Mouse (Mus musculus) stomach, embryonic 16.5 days (tissue): ENCODE results near the gene Tex48. TPM values are rescaled to one million over a fixed set of nuclear protein-coding genes. Genes with fewer than 3 reads are reported as not detected.

ENCODE experiments used
- ATAC-seq: fragments of 200-750 bp; cut with Nextera tagmentation; 2 replicates; pipeline ENCODE4 v1.8.0; 2017; ENCODE audit warnings: moderate number of reproducible peaks, moderate TSS enrichment; ENCODE audit not compliant: insufficient read depth, low FRiP score
- H3K27ac ChIP-seq: fragments of 300-500 bp; sonication (generic); 2 replicates; pipeline ENCODE4 v1.5.1; 2014; ENCODE audit warnings: low read length
- H3K27me3 ChIP-seq: fragments of 300-500 bp; sonication (generic); 2 replicates; pipeline ENCODE4 v1.6.1; 2014; ENCODE audit warnings: low read length, control low read depth, mixed read lengths; ENCODE audit not compliant: control insufficient read depth, insufficient read depth
- H3K36me3 ChIP-seq: fragments of 300-500 bp; sonication (generic); 2 replicates; pipeline ENCODE4 v1.6.1; 2014; ENCODE audit warnings: low read length; ENCODE audit not compliant: control insufficient read depth, insufficient read depth
- H3K4me1 ChIP-seq: fragments of 300-500 bp; sonication (generic); 2 replicates; pipeline ENCODE4 v1.6.1; 2014; ENCODE audit warnings: low read length, control low read depth, mixed read lengths; ENCODE audit not compliant: control insufficient read depth, insufficient read depth
- H3K4me2 ChIP-seq: fragments of 300-500 bp; sonication (generic); 2 replicates; pipeline ENCODE4 v1.6.1; 2014; ENCODE audit warnings: low read depth, low read length, mixed read lengths
- H3K4me3 ChIP-seq: fragments of 300-500 bp; sonication (generic); replicated peaks from 2 replicates; pipeline ENCODE4 v1.5.1; 2014; ENCODE audit warnings: mild to moderate bottlenecking, low read length
- H3K9ac ChIP-seq: fragments of 300-500 bp; sonication (generic); 2 replicates; pipeline ENCODE4 v1.6.1; 2014; ENCODE audit warnings: low read length
- H3K9me3 ChIP-seq: fragments of 300-500 bp; sonication (generic); replicated peaks from 2 replicates; pipeline ENCODE4 v1.6.1; 2016; ENCODE audit warnings: low read length, control low read depth; ENCODE audit not compliant: control insufficient read depth
- WGBS: fragments of 180-500 bp; shearing (Covaris S2); extraction: QIAGEN DNeasy Blood & Tissue Kit; methylation state at CpG from one replicate; pipeline ENCODE4 v1.1.7; 2014; 5-methylcytosine and 5-hydroxymethylcytosine counted together
- polyA plus RNA-seq: library from polyadenylated mRNA; unstranded; fragments of >200 nt; fragmentation: Nextera tagmentation; extraction: Ambion mirVana; gene quantifications from 2 replicates; pipeline ENCODE4 v1.2.1, GENCODE M21; 2015

The Tex48 gene
- polyA plus RNA-seq, 1 experiment from 2014 or later: not detected

DNA sequence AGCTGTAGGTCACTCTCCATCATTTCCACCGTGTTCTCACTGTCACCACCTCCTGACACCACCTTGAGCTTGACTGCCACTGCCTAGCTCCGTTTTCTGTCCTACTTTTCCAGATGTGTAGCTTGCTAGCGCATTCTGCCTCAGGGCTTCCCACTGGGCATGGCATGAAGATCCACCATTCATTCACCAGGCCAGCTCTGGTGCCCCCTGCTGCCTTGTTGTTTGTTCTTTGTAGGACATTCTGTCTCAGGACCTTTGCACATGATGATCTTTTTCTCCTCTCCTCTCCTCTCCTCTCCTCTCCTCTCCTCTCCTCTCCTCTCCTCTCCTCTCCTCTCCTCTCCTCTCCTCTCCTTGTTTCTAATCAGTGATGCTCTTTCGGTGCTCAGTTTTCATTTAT lies 59.5 kb downstream of the Tex48 start:
- WGBS: 89% methylated on average over 4 of the region's 4 CpGs
- Histone ChIP-seq H3K27ac (peak overlapping the region; percentile 21), H3K9me3 (no peaks in the 10 kb centered on the region), H3K4me3 (no peak overlapping the region), H3K9ac (no peak overlapping the region), H3K4me1 (peaks cover 34% of the 10 kb centered on the region), H3K27me3 (no peaks in the 10 kb centered on the region), H3K4me2 (no peak overlapping the region), H3K36me3 (no peaks in the 10 kb centered on the region)
- no peak for ATAC-seq

DNA sequence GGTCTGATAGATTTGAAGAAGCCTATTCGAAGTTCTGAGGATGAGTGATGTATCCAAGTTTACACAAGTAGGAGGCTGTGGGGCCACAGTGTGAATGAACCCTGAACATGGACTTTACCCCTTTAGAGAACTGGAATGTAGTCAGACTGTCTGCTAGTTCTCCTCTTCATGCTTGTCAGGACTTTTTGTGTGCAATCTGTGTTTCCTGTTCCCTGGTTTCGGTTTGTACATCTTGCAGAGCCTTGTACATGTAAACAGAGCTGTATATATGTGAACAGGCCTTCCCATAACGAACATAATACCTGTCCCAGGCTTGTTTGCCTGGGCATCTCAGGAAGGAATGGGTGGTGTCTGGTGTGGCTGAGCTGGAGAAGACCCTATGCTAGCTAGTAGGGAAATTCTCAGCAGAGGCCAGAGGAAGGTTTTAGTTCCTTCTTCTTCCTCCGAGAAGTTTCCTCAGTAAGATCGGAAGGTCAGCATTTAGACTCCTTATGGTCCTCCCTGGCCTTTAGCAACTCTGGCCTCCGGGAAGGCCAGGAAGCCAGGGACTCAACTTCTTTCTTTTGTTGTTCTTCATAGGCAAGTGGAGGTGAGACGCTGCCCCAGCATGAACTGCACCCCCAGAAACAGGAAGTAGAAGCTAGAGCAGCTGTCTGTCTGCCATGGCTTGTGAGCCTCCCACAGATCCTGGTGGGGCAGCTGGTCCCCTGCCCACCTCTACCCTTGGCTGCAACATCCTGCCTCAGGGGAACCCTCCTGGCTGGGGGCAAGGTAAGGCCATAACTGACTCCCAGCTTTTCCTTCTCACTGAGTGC lies 60.2 kb downstream of the Tex48 start:
- Histone ChIP-seq H3K9ac (no peak overlapping the region), H3K4me1 (peaks cover 40% of the 10 kb centered on the region), H3K27me3 (no peaks in the 10 kb centered on the region), H3K4me2 (peak overlapping the region; percentile 22; the same call in 1 of the 2 replicates), H3K9me3 (no peaks in the 10 kb centered on the region), H3K27ac (peak overlapping the region; percentile 21), H3K4me3 (no peak overlapping the region), H3K36me3 (no peaks in the 10 kb centered on the region)
- 0 out of 2 replicates have a peak, but pooled peaks have one; percentile 8 for ATAC-seq
- 47% methylated on average over 7 of the region's 7 CpGs for WGBS

DNA sequence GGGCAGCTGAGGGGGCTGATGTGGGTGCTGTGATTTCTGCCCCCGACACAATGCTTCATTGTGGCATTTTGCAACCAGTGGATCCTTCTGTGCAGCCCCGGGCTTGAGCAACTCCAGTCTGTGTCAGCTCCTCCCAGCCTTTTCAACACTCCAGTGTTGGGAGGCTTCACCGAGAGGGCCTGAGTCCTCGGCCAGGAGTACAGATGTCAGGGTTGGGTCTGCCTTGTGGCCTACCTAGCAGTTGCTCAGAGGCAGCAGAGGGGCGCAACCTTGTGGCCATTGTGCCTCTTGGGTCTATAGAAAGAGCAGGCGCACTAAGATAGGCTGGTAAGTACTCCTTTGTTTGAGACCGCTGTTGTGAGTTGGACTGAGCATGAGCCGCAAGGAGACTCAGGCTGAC lies 62.1 kb downstream of the Tex48 start:
- H3K27ac ChIP-seq: peak overlapping the region; percentile 21; the same call in 1 of the 2 replicates
- peak overlapping the region; percentile 94; the same call in 1 of the 2 replicates for H3K9ac ChIP-seq
- no peaks in the 10 kb centered on the region for H3K9me3 ChIP-seq
- H3K4me3 ChIP-seq: no peak overlapping the region
- peak overlapping the region; percentile 86 for H3K4me2 ChIP-seq
- WGBS: 65% methylated on average over 8 of the region's 8 CpGs
- peaks cover 40% of the 10 kb centered on the region for H3K4me1 ChIP-seq
- H3K36me3 ChIP-seq: no peaks in the 10 kb centered on the region
- ATAC-seq: no peak
- H3K27me3 ChIP-seq: no peaks in the 10 kb centered on the region

DNA sequence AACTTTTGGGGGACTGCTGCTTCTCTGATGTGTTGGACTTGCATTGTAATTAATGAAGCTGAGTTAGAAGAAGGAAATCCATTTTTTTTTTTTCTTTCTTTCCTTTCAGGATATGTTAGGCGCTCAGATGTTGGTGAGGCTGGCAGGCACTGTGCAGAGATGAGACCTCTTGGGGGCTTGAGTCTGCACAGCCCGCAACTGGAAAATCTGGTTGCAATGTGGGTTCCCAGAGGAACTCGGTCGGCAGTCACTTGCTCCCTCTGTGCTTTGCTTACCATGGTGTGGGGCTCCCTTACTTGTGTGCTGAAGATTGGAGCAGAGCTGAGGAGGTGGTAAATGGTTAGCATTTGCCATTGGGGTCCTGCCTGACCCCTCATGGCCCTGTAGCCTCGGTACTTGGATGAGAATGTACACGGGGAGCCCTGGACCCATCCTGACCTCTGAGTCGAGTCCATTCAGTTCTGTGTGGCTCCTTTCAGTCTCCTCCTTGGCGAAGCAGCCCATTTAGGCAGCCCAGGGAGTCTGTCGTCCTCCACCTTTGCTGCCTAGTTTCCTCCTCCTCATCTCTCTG lies 63.0 kb downstream of the Tex48 start:
- Histone ChIP-seq H3K4me1 (peaks cover 40% of the 10 kb centered on the region), H3K4me3 (peak overlapping the region; percentile 62), H3K36me3 (no peaks in the 10 kb centered on the region), H3K4me2 (peak overlapping the region; percentile 86), H3K9ac (peak overlapping the region; percentile 94), H3K9me3 (no peaks in the 10 kb centered on the region), H3K27me3 (no peaks in the 10 kb centered on the region), H3K27ac (peak overlapping the region; percentile 28)
- 40% methylated on average over 9 of the region's 9 CpGs for WGBS
- ATAC-seq: no peak

DNA sequence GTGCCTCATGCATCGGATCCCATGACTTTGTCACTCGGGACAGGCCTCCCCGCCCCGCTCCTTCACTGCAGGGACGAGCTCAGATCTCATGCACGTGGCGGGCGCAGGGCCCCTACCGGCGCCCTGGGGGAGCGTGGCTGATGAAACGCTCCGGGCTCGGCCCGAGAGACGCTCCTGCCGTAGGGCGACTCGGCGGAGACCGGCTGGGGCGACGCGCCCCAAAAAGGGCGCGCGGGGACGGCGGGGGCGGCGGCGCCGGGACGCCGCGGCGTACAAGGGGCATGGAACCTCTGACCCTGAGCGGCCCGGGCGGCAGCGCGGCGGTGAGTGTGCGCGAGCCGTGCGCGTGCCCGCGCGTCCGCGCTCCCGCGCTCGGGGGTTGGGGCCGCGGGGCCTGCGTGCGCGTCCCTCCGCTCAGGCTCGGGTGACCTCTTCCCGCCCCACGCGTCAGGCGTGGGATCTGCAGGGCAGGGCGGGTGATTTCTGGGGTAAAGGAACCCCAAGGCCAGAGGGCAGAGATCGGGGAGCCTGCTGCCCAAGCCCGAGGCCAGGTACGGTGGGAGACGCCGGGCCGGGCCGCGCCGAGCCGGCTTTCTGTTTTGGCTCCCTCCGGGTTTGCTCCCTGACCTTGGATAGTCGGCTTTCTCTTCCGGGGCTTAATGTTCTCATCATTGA lies 63.7 kb downstream of the Tex48 start, which contains the start of gene Tmem268:
Tmem268 (plus strand) TSS at position 375 of the 675 bp plus-strand sequence.
- Histone ChIP-seq H3K27me3 (no peaks in the 10 kb centered on the region), H3K4me1 (peaks cover 40% of the 10 kb centered on the region), H3K9me3 (no peaks in the 10 kb centered on the region), H3K27ac (peak within 1 kb of the TSS; percentile 28), H3K4me3 (peak within 1 kb of the TSS; percentile 62), H3K9ac (peak within 1 kb of the TSS; percentile 94), H3K36me3 (no peaks in the 10 kb centered on the region), H3K4me2 (peak within 1 kb of the TSS; percentile 86)
- peak; percentile 78 for ATAC-seq
- under 1% methylated on average over 77 of the region's 81 CpGs for WGBS

DNA sequence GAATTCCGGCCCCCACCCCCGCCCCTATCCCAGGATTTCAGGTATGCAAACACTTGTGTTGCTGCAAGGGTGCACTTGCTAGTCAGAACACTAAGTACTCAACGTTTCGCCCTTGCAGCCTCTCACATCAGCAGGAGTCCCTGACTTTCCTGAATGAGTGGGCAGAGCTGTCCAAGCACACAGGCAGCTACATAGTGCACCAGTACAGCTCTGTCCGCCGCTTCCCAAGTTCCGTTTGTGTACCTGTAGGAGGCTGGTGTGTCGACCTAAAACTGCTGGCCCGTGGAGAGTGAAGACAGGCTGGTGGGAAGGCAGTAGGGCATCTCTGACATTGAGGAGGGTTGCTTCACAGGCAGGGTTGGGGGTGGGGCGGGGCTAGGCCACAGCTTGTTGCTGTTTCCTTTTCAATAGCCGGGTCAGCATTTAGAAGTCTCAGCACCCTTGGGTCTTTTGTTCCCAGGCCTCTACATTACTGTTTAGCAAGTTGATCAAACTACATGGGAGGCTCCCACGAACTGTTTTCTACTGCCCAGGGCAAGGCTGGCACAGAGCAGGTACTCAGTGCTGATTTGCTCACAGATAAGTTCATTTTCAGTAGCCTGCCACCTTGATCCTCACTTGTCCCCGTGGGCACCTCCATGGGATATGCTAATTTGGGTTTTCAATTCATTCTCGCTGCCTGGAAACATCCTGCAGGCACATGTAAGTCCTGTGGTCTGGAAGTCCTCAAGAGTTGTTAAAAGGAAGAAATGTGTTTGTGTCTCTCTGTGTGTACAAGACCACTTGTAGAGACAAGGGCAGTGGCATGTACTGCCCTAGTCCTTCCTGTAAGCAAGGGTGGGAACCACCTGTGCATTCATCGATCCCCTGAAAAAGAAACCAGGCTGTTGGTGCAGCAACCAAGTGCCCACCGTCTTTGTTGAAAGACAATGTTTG lies 64.8 kb downstream of the Tex48 start:
- peak overlapping the region; percentile 94 for H3K9ac ChIP-seq
- ATAC-seq: no peak

More for the DNA sequence above, 64.8 kb downstream of the Tex48 start:
- Histone ChIP-seq H3K36me3 (0 out of 2 replicates have a peak, but pooled peaks cover 5% of the 10 kb centered on the region), H3K27me3 (no peaks in the 10 kb centered on the region), H3K27ac (peak overlapping the region; percentile 13; the same call in 1 of the 2 replicates), H3K9me3 (no peaks in the 10 kb centered on the region), H3K4me3 (peak overlapping the region; percentile 62), H3K4me1 (peaks cover 37% of the 10 kb centered on the region), H3K4me2 (peak overlapping the region; percentile 86)
- 40% methylated on average over 16 of the region's 16 CpGs for WGBS

Other genes with a start within 250 kb of the Tex48 start
- gene Akna, start 219.1 kb downstream of the Tex48 start, polyA plus RNA-seq: 6.2 and 7.0 TPM in 2 replicates
- gene Whrn, start 126.4 kb downstream of the Tex48 start, polyA plus RNA-seq: 1.8 and 2.9 TPM in 2 replicates
- gene Atp6v1g1, start 77.7 kb downstream of the Tex48 start, polyA plus RNA-seq: 257 and 277 TPM in 2 replicates
- gene Tmem268, start 63.6 kb downstream of the Tex48 start, polyA plus RNA-seq: 6.6 and 8.8 TPM in 2 replicates
- gene Gm11213, start 17.2 kb downstream of the Tex48 start, polyA plus RNA-seq: not detected in 2 replicates
- not detected in 2 replicates for gene Gm11214, start 41.0 kb upstream of the Tex48 start, polyA plus RNA-seq
- 0.08 and 0.21 TPM in 2 replicates for gene Tnfsf15, start 122.7 kb upstream of the Tex48 start, polyA plus RNA-seq
- gene Tnfsf8, start 238.9 kb upstream of the Tex48 start, polyA plus RNA-seq: not detected in 2 replicates